Mouse (Mus musculus) liver, embryonic 14.5 days (tissue): ENCODE measurements at regions not wholly inside any gene's neighbourhood (a gene's known extent, or its start where the extent isn't known, plus 50 kb on each side); places are given as distances from the start of the nearest gene placed in this dataset.

Experiments used
- CTCF ChIP-seq: IDR thresholded peaks from 2 replicates; pipeline ENCODE4 v1.5.1; 2016; ENCODE audit warnings: antibody characterized with exemption, low read depth, control low read depth
- EP300 ChIP-seq: IDR thresholded peaks from 2 replicates; pipeline ENCODE4 v1.6.1; 2016; ENCODE audit warnings: antibody characterized with exemption, low read depth

DNA sequence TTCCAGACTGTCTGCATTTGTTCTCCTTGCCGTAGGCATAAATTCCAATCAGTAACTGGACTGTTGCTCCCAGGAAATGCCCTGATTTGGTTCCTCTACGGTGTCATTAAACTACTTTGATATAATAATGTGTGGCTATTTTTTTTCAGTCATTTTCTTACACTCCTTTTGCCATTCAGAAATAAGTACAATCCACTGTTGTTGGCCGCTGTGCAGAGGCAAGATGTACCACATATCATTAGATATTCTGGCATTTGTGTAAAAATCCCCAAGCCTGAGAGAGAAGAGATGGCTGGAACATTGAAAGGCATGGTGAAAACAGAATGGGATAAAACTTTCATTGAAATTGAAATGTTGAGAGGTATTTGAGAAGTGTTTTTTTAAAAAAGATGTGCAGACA lies 281.6 kb downstream of the Galc start:
- TF ChIP-seq CTCF (no peak), EP300 (no peak)
